Mouse (Mus musculus): Measurements from ENCODE around the gene Cuedc1.

The Cuedc1 gene

DNA sequence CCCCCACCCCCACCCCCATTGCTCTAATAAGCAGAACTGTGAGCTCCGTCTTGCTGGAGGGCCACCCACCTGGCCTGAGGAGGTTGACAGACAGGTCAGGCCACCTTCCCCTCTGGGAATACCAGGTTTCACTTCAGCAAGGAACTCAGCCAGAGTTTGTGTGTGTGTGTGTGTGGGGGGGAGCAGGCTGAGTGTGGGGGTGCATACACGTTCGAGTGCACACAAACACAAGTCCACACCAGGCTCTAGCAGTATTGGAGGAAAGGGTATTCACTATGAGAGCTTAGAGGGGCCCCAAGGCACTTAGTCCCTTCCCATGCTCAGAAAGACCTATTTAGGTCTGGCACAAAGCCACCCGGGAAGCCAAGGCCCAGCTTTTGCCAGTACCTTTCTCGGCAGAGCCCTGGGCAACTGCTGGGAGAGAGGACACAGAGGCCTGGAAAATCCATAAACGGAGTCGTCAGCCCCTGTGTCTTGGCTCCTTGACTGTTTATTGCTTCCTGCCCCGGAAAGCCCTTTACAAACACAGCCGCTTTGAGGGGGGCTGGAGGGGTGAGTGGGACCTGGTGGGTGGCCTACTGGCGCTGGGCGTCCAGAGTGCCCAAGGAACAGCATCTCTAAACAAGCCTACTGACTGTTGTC lies 50.9 kb downstream of the Cuedc1 start:
- peak; percentile 78 to 80 for DNase-seq

DNA sequence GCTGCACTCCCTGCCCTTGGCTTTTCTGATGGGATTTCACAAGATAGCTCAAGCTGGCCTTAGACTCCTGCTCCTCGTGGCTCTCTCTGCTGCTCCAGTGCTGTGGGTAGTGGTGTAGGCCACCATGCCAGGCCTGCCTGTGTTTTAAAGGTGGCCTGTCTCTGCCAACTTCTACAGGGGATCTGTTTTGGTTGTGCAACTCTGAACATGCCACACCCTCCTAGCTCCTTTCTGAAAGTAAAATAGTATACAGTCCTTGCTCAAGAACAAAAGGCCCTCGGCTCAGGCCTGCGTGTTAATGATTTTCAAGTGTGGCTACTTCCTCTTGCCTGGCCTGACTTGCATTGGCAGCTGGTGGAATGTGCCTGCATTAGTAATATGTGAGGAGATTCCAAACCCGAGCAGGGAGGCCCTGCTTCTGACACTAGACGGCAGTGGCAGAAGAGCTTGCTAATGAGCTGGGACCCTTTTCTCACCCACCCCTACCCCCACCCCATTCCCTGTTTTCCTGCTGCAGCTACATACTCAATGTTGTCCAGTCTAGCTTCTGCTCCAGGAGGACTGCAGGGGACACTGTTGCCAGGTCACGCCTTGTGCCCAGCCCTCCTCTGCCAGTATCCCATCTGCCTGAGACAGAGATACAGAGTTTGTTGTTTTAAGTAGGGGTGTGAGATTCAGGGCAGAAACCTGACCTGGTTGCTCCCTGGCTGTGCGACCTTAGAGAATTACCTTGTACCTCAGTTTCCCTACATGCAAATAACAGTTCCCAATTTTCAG lies 53.7 kb downstream of the Cuedc1 start:
- no peak for DNase-seq

DNA sequence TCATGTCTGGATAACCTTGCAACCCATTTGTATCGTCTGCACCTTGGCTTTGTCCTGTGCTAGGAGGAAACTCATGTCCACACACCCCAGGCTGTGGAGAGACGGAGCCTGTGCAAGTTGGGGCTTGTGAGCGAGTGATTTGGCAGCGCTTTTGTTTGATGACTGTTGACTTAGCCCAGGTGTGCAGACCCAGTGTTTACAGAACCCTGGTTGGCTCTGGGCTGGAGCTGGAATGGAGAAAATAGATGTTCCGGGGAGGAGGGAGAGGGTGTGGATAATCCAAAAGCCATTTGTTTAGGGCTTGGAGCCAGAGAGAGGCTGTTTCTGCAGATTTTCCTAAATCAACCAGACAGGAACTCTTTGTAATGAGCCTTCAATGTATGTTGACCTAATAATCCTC lies 56.0 kb downstream of the Cuedc1 start:
- no peak for DNase-seq

DNA sequence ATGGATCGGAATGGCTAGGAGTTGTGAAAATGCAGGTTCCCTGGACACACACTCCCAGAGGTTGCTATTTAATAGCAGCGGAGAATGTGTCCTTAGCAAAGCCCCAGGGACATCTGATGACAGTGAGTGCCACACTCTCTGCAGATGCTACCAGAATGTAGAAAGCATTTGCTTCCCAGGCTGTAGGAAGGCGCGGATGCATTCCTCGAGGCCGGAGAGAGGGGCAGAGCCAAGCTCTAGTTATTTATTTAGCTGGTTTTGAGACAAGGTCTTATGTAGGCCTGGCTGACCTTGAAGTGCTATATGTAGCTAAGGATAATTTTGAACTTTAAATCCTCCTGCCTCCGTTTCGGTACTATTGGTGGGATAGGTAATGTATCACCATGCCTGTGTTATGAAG lies 56.6 kb downstream of the Cuedc1 start:
- no peak for DNase-seq

DNA sequence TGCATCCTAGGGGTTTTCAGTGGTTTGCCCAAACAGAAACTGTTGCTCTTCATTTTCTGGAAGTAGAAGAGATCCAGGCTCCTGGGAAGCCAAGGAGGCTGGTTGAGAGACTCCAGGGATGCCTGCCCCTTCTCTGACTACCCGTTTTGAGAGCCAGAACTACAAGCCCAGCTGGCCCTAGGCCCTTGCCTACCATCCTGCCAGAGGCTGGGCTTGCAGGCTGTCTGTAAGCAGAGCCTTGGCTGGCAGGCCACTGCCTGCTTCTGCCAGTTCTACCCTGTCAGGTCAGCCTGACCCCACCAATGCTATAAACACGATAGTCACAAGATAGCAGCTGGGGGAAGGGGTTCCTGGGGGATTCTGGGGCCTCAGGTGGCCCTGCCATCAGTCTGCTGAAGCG lies 57.6 kb downstream of the Cuedc1 start:
- peak; percentile 69 to 73 for DNase-seq

DNA sequence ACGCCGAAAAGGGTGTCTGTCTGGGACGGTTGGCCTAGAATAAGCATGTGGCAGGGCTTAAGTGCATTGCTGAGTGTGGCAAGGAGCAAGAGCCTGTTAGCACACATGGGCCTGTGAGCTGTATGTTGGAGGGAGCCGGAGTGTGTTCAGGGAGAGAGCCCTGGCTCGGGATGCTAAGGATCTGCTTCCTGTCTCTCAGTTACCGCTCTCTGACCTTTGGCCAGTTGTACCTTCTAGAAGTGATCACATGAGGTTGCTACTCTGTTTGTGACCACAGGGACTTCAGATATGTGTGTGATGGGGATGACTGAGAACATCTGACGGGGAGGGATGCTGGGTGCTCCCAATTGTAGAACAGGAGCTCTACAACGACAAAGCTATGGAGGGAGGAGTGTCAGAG lies 58.1 kb downstream of the Cuedc1 start:
- DNase-seq: no peak

DNA sequence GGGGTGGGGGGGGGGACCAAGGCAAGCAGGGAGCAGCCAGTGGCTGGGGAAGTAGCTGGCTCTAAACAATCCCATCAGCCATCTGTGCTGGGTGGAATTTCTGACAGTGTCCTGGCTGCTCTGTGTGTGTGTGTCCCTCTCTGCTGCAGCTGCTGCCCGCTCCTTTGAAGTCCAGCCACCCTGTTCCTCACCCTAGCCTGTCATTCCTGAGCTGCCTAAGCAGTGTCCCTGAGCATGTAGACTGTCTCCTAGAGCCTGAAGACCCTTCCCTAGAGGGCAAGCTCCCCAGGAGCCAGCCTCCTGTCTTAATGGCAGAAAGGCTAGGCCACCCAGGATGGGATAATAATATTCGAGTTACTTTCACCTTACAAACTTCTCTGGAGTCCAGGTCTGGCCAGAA lies 58.5 kb downstream of the Cuedc1 start:
- DNase-seq: no peak

DNA sequence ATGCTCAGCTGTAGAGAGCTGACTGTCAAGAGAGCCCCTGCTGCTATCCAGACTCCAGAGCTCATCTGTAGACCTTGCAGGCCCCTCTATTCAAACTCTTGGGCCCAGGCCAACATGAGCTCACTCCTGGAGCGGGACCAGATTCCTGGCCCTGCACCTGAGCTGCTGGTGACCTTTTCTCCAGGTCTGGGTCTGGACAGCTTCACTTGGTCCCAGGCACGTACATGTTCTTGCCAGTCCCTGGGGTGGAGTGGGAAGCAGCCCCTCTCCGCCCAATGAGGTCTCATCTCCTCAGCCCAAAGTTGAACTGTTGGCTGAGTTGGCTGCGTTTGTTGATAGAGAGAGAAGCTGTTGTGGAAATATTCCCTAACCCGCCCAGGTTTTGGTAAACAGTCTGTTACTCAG lies 61.0 kb downstream of the Cuedc1 start:
- peak; percentile 62 to 75 for DNase-seq

DNA sequence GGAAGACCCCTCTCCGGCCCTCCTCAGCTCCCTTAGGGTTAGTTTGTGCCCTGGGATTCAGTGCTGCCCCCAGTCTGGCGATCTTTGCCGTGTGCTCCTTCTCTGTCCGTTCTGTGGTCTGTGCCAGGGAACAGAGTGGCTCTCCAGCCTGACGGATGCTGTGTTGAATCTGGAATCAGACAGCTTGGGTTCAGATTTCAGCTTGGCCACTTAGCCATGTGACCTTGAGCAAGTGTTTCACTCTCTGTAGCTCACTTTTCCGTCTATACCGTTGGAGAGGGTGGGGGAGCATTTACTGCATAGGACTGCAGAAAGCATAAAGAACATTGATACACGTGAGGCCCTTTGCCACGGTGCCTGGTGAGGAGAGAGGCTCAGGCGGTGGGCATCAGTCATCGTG lies 61.5 kb downstream of the Cuedc1 start:
- no peak for DNase-seq

DNA sequence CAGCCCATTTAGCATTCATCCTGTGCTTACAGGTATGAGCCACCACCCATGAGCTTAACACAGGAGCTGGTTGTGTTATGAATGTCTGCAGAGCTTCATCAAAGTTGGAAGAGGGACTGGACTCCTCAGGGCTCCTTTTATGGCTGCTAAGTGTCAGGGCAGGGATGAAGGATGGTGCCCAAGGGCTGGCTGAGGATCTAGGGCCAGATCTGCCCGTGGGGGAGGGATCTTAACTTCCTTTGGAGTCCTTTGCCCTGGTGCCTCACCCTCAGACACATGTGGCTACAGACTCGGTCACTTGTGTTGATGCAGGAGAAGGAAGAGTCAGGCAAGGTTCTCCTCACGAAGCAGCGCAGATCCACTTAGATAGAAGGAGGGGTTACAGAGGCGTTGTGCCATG lies 62.5 kb downstream of the Cuedc1 start:
- no peak for DNase-seq

DNA sequence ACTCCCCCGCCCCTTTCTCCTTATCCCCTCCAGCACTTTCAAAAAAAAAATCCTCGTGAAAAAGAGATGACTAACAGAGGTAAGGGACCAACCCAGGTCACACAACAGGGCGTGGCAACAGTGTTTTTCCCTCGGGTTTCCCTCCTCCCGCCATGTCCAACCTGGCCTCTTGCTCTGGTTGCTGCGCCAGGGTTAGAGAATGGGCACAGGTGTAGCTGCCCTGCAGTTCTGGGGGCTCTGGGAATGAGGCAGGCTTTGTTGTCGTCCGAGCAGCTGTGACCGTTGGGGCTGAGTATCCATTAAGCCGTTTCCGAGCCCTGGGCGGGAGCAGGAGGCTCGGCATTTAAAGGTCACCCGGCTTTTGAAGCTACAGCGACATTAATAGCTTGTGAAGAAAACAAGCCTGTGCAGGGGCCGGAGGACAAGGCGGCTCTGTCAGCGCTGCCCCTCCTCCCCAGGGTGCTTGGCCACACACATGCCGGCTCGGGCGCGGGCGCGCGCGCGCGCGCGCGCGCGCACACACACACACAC lies 63.3 kb downstream of the Cuedc1 start:
- DNase-seq: peak; percentile 77 to 80

DNA sequence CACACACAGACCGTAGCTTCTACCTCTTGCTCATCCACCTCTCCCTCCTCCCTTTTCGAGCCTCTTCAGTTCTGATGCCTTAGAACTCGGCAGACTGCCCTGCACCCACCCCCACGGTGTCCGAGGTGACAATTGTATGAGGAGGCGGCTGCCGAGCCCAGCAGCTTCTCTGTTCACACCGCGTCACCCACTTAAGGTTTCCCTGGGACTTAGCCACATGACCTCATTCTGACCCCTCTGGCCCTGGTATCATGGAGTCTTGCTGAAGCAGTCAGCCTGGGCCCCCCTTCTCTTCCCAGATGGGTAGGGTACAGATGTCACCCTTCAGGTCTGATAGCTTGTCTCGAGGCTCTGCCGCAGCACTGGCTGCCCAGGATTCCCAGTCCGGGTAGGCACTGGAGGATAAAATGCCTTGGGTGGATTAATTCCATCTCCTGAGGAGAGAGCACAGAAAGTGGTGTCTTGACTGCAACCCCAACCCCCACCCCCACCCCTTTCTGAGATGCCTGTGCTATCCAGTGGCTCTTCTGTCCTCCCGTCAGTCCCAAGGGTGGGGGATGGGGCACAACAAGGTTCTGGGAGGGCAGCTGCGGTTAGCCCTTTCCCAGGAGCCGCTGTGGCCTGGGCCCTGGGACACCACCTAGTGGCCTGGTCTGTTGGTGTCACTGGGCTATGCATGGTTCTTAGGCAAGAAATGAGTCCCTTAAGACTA lies 63.9 kb downstream of the Cuedc1 start:
- peak; percentile 91 to 96 for DNase-seq

DNA sequence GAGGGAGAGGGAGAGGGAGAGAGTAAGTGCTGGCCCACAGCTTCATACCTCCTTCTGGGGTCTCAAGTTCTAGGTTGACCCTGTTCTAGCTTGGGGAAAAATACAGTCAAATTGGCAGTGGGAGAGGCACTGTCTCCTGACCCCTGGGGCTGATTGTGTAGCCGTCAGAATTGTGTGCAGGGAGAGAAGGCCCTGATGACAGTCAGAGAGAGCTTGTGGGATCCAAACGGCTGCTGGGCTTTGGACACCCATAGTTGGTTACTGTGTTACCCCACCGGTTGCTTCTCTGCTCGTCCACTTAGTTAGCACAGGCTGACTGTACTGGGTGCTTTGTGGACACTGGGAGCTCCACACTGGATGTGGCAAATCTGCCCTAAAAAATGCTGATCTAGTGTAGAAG lies 64.9 kb downstream of the Cuedc1 start:
- DNase-seq: no peak

DNA sequence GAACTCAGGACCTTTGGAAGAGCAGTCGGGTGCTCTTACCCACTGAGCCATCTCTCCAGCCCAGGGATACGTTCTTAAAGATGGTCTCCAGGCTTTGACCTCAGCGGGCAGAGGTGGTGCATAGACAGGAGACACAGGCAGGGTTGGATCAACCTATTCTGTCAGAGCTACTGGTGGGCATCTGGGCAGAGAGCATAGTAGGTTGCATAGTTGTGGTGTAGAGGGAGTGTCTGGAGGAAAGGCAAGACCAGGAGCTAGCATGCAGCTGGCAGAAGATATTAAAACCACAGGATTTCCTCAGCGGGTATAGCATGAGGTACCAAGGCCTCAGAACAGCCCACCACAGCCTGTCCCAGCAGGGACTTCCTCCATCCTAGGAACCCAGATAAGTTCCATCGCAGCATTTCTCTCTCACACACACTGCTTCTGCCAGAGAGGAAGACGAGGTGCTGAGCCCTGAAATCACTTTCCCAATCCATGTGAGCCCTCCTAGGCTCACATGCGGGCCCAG lies 66.4 kb downstream of the Cuedc1 start:
- no peak for DNase-seq

DNA sequence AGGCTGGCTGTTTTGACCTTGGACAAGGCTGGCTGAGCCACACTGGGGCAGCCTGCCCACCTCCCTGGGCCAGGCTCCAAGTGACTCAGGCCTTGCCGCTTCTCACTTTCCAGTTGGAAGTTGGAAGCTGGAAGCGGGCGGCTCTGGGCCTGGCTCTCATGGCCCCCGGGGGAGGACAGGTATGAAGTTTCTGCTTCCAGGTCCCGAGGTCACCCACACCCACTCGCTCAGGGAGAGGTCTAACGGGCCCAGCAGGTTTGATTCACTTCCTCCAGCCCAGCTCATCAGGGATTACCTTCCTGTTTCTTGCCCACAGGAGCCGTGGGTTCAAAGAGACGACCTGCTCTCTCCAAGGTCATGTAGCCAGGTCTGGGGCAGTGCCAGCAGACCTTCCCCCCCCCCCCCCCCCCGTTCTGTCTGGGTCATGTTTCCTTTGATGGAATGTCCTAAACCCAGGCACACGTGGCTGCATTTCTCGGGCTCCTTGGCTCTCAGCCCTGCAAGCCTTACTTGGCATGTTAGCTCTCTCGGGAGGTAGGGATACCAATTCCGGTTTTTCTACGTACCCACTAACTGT lies 67.0 kb downstream of the Cuedc1 start:
- DNase-seq: peak; percentile 78 to 79

DNA sequence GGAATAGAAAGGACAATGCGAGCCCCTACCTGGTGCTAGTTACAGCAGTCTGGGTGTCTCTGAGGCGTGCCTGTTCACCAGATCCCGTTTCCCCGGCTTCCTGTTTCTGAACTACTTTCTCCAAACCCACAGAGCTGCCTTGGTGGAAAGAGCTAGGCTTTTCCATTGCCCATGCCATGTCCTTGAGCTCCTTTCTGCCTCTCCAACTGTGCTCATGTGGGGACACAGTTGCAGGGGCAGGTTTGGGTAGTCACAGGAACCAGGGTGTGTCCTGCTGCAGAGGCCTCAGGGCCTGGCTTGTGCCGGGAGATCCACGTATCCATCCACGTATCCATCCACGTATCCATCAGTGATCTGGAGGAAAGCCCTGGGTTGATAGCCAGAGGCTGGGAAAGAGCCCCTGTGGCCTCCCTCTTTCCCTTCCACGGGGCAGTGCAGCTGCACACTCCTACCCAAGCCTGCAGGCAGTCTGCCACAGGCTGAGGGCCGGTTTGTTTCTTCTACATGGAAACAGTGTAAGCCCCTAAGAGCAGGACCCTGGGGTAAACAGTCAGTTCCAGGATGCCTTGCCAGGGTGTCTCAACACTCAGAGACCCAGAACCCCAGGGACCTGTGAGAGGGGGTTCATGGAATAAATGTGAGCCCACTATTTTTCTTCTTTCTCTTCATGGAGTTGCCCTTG lies 68.0 kb downstream of the Cuedc1 start:
- DNase-seq: no peak

DNA sequence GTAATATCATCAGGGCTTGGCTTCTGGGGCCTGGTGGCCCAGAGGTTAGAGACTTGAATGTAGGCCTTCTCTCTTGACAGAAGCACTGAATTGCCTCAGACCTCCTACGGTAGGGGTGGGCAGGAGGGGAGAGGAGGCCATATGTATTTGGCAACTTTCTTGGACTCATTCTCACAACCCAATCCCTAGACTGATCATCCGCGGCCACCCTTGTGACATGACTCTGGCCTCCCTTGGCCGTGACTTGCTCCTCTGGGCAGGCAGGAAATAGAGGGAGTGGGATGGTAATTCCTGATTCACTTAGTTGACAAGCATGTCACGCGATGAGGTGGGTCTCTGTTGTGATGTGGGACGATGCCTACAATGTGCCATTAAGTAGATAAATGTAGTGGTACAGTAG lies 68.6 kb downstream of the Cuedc1 start:
- DNase-seq: no peak

DNA sequence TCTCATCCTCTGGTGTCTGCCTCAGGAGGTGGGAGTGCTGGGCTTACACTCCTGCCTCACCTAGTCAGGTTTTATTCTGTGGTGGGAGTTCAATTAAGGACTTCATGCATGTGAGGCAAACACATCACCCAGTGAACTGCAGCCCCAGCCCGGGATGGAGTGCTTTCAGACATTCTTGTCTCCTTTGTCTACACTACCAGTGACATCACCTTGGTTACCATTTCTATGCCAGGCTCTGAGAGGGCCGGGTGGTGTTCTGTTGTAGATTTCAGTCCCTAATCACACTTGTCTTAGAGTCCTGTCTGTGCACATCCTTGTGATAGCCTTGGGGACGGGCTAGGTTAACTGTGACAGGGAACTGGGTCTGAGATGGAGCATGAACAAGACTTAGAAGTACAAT lies 70.8 kb downstream of the Cuedc1 start:
- no peak for DNase-seq

DNA sequence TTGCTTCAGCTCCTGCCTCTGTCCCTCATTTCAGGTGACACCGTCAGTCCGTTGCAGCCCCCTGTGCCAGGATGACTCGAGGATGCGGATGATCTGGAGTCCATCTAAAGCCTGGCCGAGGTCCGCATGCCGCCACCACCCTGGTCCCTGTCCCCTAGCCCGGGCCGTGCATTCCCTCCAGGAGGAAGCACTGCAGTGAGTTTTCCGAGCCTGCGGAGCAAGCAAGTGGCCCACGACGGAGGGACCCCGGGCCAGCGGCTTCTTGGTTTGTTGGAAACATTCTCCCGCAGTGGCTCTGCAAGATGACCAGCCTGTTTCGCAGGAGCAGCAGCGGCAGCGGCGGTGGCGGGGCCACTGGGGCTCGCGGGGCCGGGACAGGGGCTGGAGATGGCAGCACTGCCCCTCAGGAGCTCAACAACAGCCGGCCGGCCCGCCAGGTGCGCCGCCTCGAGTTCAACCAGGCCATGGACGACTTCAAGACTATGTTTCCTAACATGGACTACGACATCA lies 71.7 kb downstream of the Cuedc1 start:
- no peak for DNase-seq

DNA sequence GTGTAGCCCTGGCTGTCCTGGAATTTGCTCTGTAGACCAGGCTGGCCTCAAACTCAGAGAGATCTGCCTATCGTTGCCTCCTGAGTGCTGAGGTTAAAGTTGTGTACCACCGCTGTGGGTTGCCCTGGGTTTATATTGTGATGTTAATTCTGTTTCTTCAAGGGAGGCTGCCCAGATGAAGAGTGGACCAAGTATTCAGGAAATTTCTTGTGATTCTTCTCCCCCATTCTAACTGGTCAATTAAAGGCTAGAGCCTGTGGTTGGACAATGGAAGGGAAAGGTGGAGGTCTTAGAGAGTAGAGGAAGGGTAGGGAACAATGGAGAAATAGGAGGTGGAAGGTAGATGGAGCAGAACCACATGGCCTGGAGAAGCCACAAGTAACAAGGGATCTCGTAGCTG lies 72.7 kb downstream of the Cuedc1 start:
- DNase-seq: no peak

DNA sequence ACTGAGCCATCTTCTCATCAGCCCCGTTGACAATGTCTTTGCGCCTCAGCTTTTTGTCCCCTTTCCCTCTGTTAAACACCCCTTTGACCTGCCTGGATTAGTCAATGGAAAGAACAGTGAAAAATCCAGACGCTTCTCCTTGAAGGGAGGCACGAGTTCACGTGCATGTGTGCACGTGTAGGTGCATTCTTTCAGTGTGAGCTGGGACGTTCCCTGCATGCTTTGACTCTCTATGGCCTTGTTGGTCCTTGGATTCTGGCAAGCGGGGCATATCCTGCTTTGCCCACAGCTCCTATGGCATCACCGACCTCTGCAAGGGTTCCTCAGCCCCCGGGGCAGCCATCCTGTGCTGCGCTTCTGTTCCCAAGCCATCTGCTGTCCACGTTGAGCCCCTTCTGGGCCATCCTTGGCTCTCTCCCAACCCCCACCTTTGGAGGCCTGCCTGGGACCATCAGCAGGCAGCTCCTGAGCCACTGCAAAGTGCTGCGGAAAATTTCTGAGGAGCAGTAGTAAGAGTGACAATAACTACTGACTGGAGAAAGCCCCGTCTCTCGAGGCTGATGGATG lies 74.1 kb downstream of the Cuedc1 start:
- DNase-seq: peak; percentile 69 to 80
